Mouse (Mus musculus) liver, adult 2 months (tissue): ENCODE results near the gene Ifrd1. TPM values are rescaled to one million over a fixed set of nuclear protein-coding genes. Genes with fewer than 3 reads are reported as not detected.

ENCODE experiments used
- DNase-seq: peaks from one replicate; pipeline ENCODE4 v3.0.0-alpha.2; 2011; ENCODE audit warnings: low read depth, low spot score; ENCODE audit errors: extremely low read depth
- H3K27ac ChIP-seq: fragments of 200-500 bp; replicated peaks from 2 replicates; pipeline ENCODE4 v1.5.1; 2012; ENCODE audit warnings: low read depth, mild to moderate bottlenecking, control low read depth, inconsistent platforms, low read length; ENCODE audit not compliant: insufficient read depth
- H3K27me3 ChIP-seq: fragments of 200-500 bp; 2 replicates; pipeline ENCODE4 v1.6.1; 2012; ENCODE audit warnings: mild to moderate bottlenecking, moderate library complexity, low read length, inconsistent platforms; ENCODE audit not compliant: control insufficient read depth, insufficient read depth
- H3K36me3 ChIP-seq: fragments of 200-500 bp; 2 replicates; pipeline ENCODE4 v1.6.1; 2012; ENCODE audit warnings: low read length, inconsistent platforms; ENCODE audit not compliant: control insufficient read depth, insufficient read depth
- H3K4me1 ChIP-seq: fragments of 200-500 bp; 2 replicates; pipeline ENCODE4 v1.6.1; 2011; ENCODE audit warnings: low read length; ENCODE audit not compliant: control insufficient read depth, insufficient read depth
- H3K4me3 ChIP-seq: fragments of 200-500 bp; 2 replicates; pipeline ENCODE4 v1.5.1; 2011; ENCODE audit warnings: low read depth, mild to moderate bottlenecking, control low read depth, low read length, moderate library complexity; ENCODE audit not compliant: insufficient read depth
- H3K79me2 ChIP-seq: fragments of 200-500 bp; 2 replicates; pipeline ENCODE4 v1.6.1; 2012; ENCODE audit warnings: inconsistent platforms, mild to moderate bottlenecking, low read length, moderate library complexity; ENCODE audit not compliant: control insufficient read depth, insufficient read depth
- H3K9ac ChIP-seq: fragments of 200-500 bp; 2 replicates; pipeline ENCODE4 v1.6.1; 2012; ENCODE audit warnings: low read depth, mild to moderate bottlenecking, control low read depth, inconsistent platforms, low read length
- CTCF ChIP-seq: fragments of 200-500 bp; IDR thresholded peaks from 2 replicates; pipeline ENCODE4 v1.5.1; 2011; ENCODE audit warnings: low read depth, low read length, control low read depth
- POLR2A ChIP-seq: fragments of 200-500 bp; IDR thresholded peaks from 2 replicates; pipeline ENCODE4 v1.6.1; 2011; ENCODE audit warnings: low read length, control low read depth; ENCODE audit not compliant: insufficient read depth; ENCODE audit errors: extremely low read depth
- WGBS: fragments of 180-500 bp; shearing (Covaris S2); methylation state at CpG from one replicate; pipeline ENCODE4 v1.1.7; 2018; 5-methylcytosine and 5-hydroxymethylcytosine counted together
- polyA plus RNA-seq: library from polyadenylated mRNA; depleted of rRNA; stranded (reverse); fragments of >200 nt; gene quantifications from 2 replicates; pipeline ENCODE4 v1.2.3, GENCODE M21; 2012
- total RNA-seq: library from RNA; depleted of rRNA; stranded (reverse); fragments of >200 nt; gene quantifications from 2 replicates; pipeline ENCODE4 v1.2.3, GENCODE M21; 2014

Ifrd1 gene
- total and polyA plus RNA-seq, 2 experiments = 4.8 to 24.3 TPM

GRCm38 (mm10) chr12:40223082-40223619 lies 25.2 kb downstream of the Ifrd1 start:
- peak; percentile 96 for DNase-seq
- peak overlapping the region; percentile 79 for H3K4me3 ChIP-seq
- TF ChIP-seq POLR2A = peak; percentile 100
- TF ChIP-seq CTCF = no peak
- peaks cover 5% of the 10 kb centered on the region; the same call in 1 of the 2 replicates for H3K79me2 ChIP-seq
- H3K36me3 ChIP-seq = no peaks in the 10 kb centered on the region
- WGBS = under 1% methylated on average over 47 of the region's 47 CpGs
- H3K9ac ChIP-seq = peak overlapping the region; percentile 92
- H3K27me3 ChIP-seq = no peaks in the 10 kb centered on the region
- H3K27ac ChIP-seq = peak overlapping the region; percentile 94
- H3K4me1 ChIP-seq = peaks cover 7% of the 10 kb centered on the region

- H3K79me2 ChIP-seq = peaks cover 7% of the 10 kb centered on the region; the same call in 1 of the 2 replicates
- WGBS = under 1% methylated on average over 81 of the region's 81 CpGs
- peaks cover 10% of the 10 kb centered on the region for H3K4me1 ChIP-seq
- DNase-seq = peak; percentile 97
- H3K4me3 ChIP-seq = peak overlapping the region; percentile 79
- peaks cover 2% of the 10 kb centered on the region; the same call in 1 of the 2 replicates for H3K36me3 ChIP-seq
- H3K27me3 ChIP-seq = no peaks in the 10 kb centered on the region
- peak overlapping the region; percentile 94 for H3K27ac ChIP-seq
- TF ChIP-seq POLR2A = 0 out of 2 replicates have a peak, but pooled peaks have one; percentile 24
- no peak for TF ChIP-seq CTCF
- H3K9ac ChIP-seq = peak overlapping the region; percentile 92
Measured at GRCm38 (mm10) chr12:40222251-40223081, 25.8 kb downstream of the Ifrd1 start.

GRCm38 (mm10) chr12:40221611-40222010 lies 26.7 kb downstream of the Ifrd1 start:
- Histone ChIP-seq H3K4me3 (peak overlapping the region; percentile 79; the same call in 1 of the 2 replicates), H3K79me2 (peaks cover 7% of the 10 kb centered on the region; the same call in 1 of the 2 replicates), H3K4me1 (peaks cover 13% of the 10 kb centered on the region), H3K36me3 (peaks cover 5% of the 10 kb centered on the region), H3K9ac (no peak overlapping the region), H3K27me3 (no peaks in the 10 kb centered on the region), H3K27ac (no peak overlapping the region)
- TF ChIP-seq POLR2A (no peak), CTCF (no peak)
- 2% methylated on average over 5 of the region's 5 CpGs for WGBS
- DNase-seq = peak; percentile 55

GRCm38 (mm10) chr12:40220896-40221295 lies 27.4 kb downstream of the Ifrd1 start:
- Histone ChIP-seq H3K9ac (no peak overlapping the region), H3K79me2 (peaks cover 7% of the 10 kb centered on the region; the same call in 1 of the 2 replicates)
- WGBS = 5% methylated on average over 3 of the region's 3 CpGs

GRCm38 (mm10) chr12:40220001-40220570 lies 28.2 kb downstream of the Ifrd1 start:
- Histone ChIP-seq H3K4me1 (peaks cover 13% of the 10 kb centered on the region), H3K27me3 (no peaks in the 10 kb centered on the region), H3K79me2 (peaks cover 7% of the 10 kb centered on the region; the same call in 1 of the 2 replicates), H3K36me3 (peaks cover 18% of the 10 kb centered on the region), H3K4me3 (peak overlapping the region; percentile 38; the same call in 1 of the 2 replicates), H3K27ac (0 out of 2 replicates have a peak overlapping the region, but pooled peaks have one; percentile 0), H3K9ac (no peak overlapping the region)
- peak; percentile 85 for DNase-seq
- WGBS = 5% methylated on average over 3 of the region's 3 CpGs
- no peak for TF ChIP-seq POLR2A
- no peak for TF ChIP-seq CTCF

More at GRCm38 (mm10) chr12:40220896-40221295, 27.4 kb downstream of the Ifrd1 start:
- TF ChIP-seq POLR2A (no peak), CTCF (no peak)
- peak; percentile 34 for DNase-seq
- Histone ChIP-seq H3K27me3 (no peaks in the 10 kb centered on the region), H3K4me1 (peaks cover 13% of the 10 kb centered on the region), H3K4me3 (peak overlapping the region; percentile 40; the same call in 1 of the 2 replicates), H3K36me3 (peaks cover 10% of the 10 kb centered on the region), H3K27ac (no peak overlapping the region)
